In genomic region chr11:85492666-85493065, GRCm38 (mm10) we compare ENCODE assay signal across 10 mouse cellular contexts.
DNase-seq lines count a peak whose midpoint lies in the region; ATAC-seq and TF ChIP-seq lines count a peak whose summit lies in the region.
"Had no signal": no experiment of that assay in that cellular context is flagged by ENCODE, and none has a peak within 500 bp of the region (broad histone marks: within the 10 kb centered on the region; RNA-seq: fewer than 3 reads in every experiment).

No protein-coding gene starts in this region.

- no peak overlapping the region for H3K9ac ChIP-seq in kidney, postnatal 0 days (ENCODE audit: low read depth, low read length)
- H3K9ac ChIP-seq in limb, embryonic 13.5 days: no peak overlapping the region
- H3K9ac ChIP-seq in hindbrain, embryonic 11.5 days (ENCODE audit: low read depth, low read length): no peak overlapping the region
- H3K9ac ChIP-seq: hindbrain, embryonic 14.5 days had no signal

- no peaks in the 10 kb centered on the region; the same call in 1 of the 2 replicates for H3K4me1 ChIP-seq in kidney, postnatal 0 days (replicated peaks; ENCODE audit: insufficient read depth, low read length)
- H3K4me1 ChIP-seq in brown adipose tissue, adult 24 weeks (ENCODE audit: control insufficient read depth, insufficient read depth, insufficient read length, low read length): peaks cover 22% of the 10 kb centered on the region
- H3K4me1 ChIP-seq in limb, embryonic 13.5 days: peaks cover 14% of the 10 kb centered on the region
- no peaks in the 10 kb centered on the region for H3K4me1 ChIP-seq in hindbrain, embryonic 11.5 days (replicated peaks; ENCODE audit: control insufficient read depth, insufficient read depth, low read length)

- H3K4me3 ChIP-seq in kidney, postnatal 0 days (replicated peaks; ENCODE audit: low read depth, low read length): no peak overlapping the region
- H3K4me3 ChIP-seq in brown adipose tissue, adult 24 weeks (ENCODE audit: insufficient read depth, low read depth, low read length): no peak overlapping the region
- H3K4me3 ChIP-seq in limb, embryonic 13.5 days: no peak overlapping the region
- H3K4me3 ChIP-seq in hindbrain, embryonic 11.5 days (ENCODE audit: low read depth, low read length): no peak overlapping the region

- H3K4me2 ChIP-seq in kidney, postnatal 0 days (ENCODE audit: low read length): no peak overlapping the region
- H3K4me2 ChIP-seq in limb, embryonic 13.5 days (replicated peaks): no peak overlapping the region; the same call in 1 of the 2 replicates
- H3K4me2 ChIP-seq in hindbrain, embryonic 11.5 days (replicated peaks; ENCODE audit: low read depth, low read length): no peak overlapping the region
- H3K4me2 ChIP-seq: hindbrain, embryonic 14.5 days had no signal

- DNase-seq in frontal cortex, postnatal 14 days (ENCODE audit: low spot score in 2 of 2): no peak
- DNase-seq in kidney, postnatal 0 days (ENCODE audit: low spot score): no peak
- DNase-seq in kidney, adult 18-20 months: no peak
- no peak for DNase-seq in adrenal gland, adult (ENCODE audit: inconsistent age in 2 of 2, low spot score in 1 of 2)
- no peak for DNase-seq in hindbrain, embryonic 11.5 days (ENCODE audit: low spot score)
- DNase-seq: cerebellum, postnatal 14 days had no signal

- H3K27me3 ChIP-seq in kidney, postnatal 0 days (ENCODE audit: insufficient read depth, low read length): no peaks in the 10 kb centered on the region
- no peaks in the 10 kb centered on the region for H3K27me3 ChIP-seq in limb, embryonic 13.5 days
- H3K27me3 ChIP-seq in hindbrain, embryonic 11.5 days (ENCODE audit: control insufficient read depth, insufficient read depth, low read length): no peaks in the 10 kb centered on the region

- peak; percentile 80 for ATAC-seq in frontal cortex, adult (ENCODE audit: low TSS enrichment)
- no peak for ATAC-seq in kidney, postnatal 0 days (replicated peaks; ENCODE audit: low FRiP score, low read depth)
- ATAC-seq in limb, embryonic 13.5 days (ENCODE audit: low FRiP score, low read depth): no peak
- no peak for ATAC-seq in hindbrain, embryonic 11.5 days (ENCODE audit: low FRiP score)

- no peak for TF ChIP-seq CTCF in kidney, postnatal 0 days (IDR thresholded peaks at IDR 0.05; ENCODE audit: low read depth)

- no peaks in the 10 kb centered on the region for H3K9me3 ChIP-seq in kidney, postnatal 0 days (replicated peaks; ENCODE audit: low read length)
- no peaks in the 10 kb centered on the region for H3K9me3 ChIP-seq in limb, embryonic 13.5 days
- H3K9me3 ChIP-seq in hindbrain, embryonic 11.5 days (ENCODE audit: control insufficient read depth, low read length): no peaks in the 10 kb centered on the region

- peak overlapping the region; percentile 75; the same call in 1 of the 2 replicates for H3K27ac ChIP-seq in kidney, postnatal 0 days
- peak overlapping the region; percentile 87 for H3K27ac ChIP-seq in brown adipose tissue, adult 24 weeks (replicated peaks; ENCODE audit: low read depth, low read length)
- H3K27ac ChIP-seq in limb, embryonic 13.5 days: peak overlapping the region; percentile 15; the same call in 1 of the 2 replicates
- H3K27ac ChIP-seq in hindbrain, embryonic 11.5 days (ENCODE audit: low read depth, low read length): no peak overlapping the region
- H3K27ac ChIP-seq: hindbrain, embryonic 14.5 days had no signal

- H3K36me3 ChIP-seq in kidney, postnatal 0 days (ENCODE audit: insufficient read depth, low read length): no peaks in the 10 kb centered on the region
- H3K36me3 ChIP-seq in limb, embryonic 13.5 days: no peaks in the 10 kb centered on the region
- no peaks in the 10 kb centered on the region for H3K36me3 ChIP-seq in hindbrain, embryonic 11.5 days (ENCODE audit: control insufficient read depth, insufficient read depth, low read length)

- WGBS in kidney, postnatal 0 days: 43% methylated on average over 3 of the region's 3 CpGs
- WGBS in limb, embryonic 13.5 days: 24% methylated on average over 3 of the region's 3 CpGs
- 83% methylated on average over 3 of the region's 3 CpGs for WGBS in hindbrain, embryonic 11.5 days
